Mouse (Mus musculus) erythroblast, embryonic 14.5 days (primary cell): ENCODE results near the gene Rps2. TPM values are rescaled to one million over a fixed set of nuclear protein-coding genes. Genes with fewer than 3 reads are reported as not detected.

ENCODE experiments used
- H3K27me3 ChIP-seq: 2 replicates; pipeline ENCODE4 v1.6.1; 2012; ENCODE audit warnings: inconsistent platforms; ENCODE audit not compliant: control insufficient read depth
- H3K36me3 ChIP-seq: 2 replicates; pipeline ENCODE4 v1.6.1; 2012; ENCODE audit warnings: mild to moderate bottlenecking, inconsistent platforms; ENCODE audit not compliant: control insufficient read depth
- H3K4me1 ChIP-seq: 2 replicates; pipeline ENCODE4 v1.6.1; 2012; ENCODE audit warnings: inconsistent platforms; ENCODE audit not compliant: control insufficient read depth
- H3K4me3 ChIP-seq: replicated peaks from 2 replicates; pipeline ENCODE3; 2012; ENCODE audit warnings: moderate library complexity, mild to moderate bottlenecking, inconsistent platforms
- H3K9me3 ChIP-seq: 2 replicates; pipeline ENCODE4 v1.6.1; 2012; ENCODE audit warnings: low read length, inconsistent platforms, mixed read lengths; ENCODE audit not compliant: control insufficient read depth
- GATA1 ChIP-seq: IDR thresholded peaks from 2 replicates; pipeline ENCODE4 v1.6.1; 2012; ENCODE audit warnings: low read length, inconsistent platforms, mixed read lengths
- TAL1 ChIP-seq: IDR thresholded peaks from 3 replicates; pipeline ENCODE4 v1.6.1; 2012; ENCODE audit warnings: low read length, inconsistent platforms, mixed read lengths
- polyA plus RNA-seq: library from polyadenylated mRNA; stranded (reverse); fragments of >175 nt; gene quantifications from 2 replicates; pipeline ENCODE4 v1.2.3, GENCODE M21; 2012

Rps2 gene
- polyA plus RNA-seq, 1 experiment = 143 TPM

- no peak for TF ChIP-seq TAL1
- peaks cover 82% of the 10 kb centered on the region for H3K27me3 ChIP-seq
- H3K4me3 ChIP-seq = no peak overlapping the region
- H3K9me3 ChIP-seq = peaks cover 8% of the 10 kb centered on the region
- no peaks in the 10 kb centered on the region for H3K36me3 ChIP-seq
- peaks cover 11% of the 10 kb centered on the region for H3K4me1 ChIP-seq
These were observed 33.6 kb downstream of the Rps2 start for GRCm38 (mm10) chr17:24751528-24751927.

GRCm38 (mm10) chr17:24752415-24753394, 34.8 kb downstream of the Rps2 start, which contains the start of gene Hs3st6:
Hs3st6 (plus strand) TSS chr17:24752988.
- Histone ChIP-seq H3K27me3 (peaks cover 82% of the 10 kb centered on the region), H3K36me3 (no peaks in the 10 kb centered on the region), H3K4me3 (no peak within 1 kb of the TSS), H3K4me1 (peaks cover 11% of the 10 kb centered on the region), H3K9me3 (peaks cover 8% of the 10 kb centered on the region)
- no peak for TF ChIP-seq TAL1
- no peak for TF ChIP-seq GATA1

GRCm38 (mm10) chr17:24757394-24757793, 39.5 kb downstream of the Rps2 start:
- Histone ChIP-seq H3K4me3 (no peak overlapping the region), H3K36me3 (no peaks in the 10 kb centered on the region), H3K27me3 (peaks cover 52% of the 10 kb centered on the region), H3K4me1 (peaks cover 9% of the 10 kb centered on the region), H3K9me3 (peaks cover 7% of the 10 kb centered on the region)
- TF ChIP-seq TAL1 (no peak), GATA1 (no peak)

- H3K36me3 ChIP-seq = no peaks in the 10 kb centered on the region
- H3K4me1 ChIP-seq = no peaks in the 10 kb centered on the region; the same call in 1 of the 2 replicates
- H3K9me3 ChIP-seq = no peaks in the 10 kb centered on the region
- H3K27me3 ChIP-seq = peaks cover 28% of the 10 kb centered on the region
- TF ChIP-seq GATA1 (no peak), TAL1 (no peak)
- H3K4me3 ChIP-seq = no peak overlapping the region
These were observed 43.2 kb downstream of the Rps2 start for GRCm38 (mm10) chr17:24761121-24761520.

GRCm38 (mm10) chr17:24765016-24765905, 47.3 kb downstream of the Rps2 start:
- no peaks in the 10 kb centered on the region for H3K36me3 ChIP-seq
- H3K4me3 ChIP-seq = no peak overlapping the region

GRCm38 (mm10) chr17:24766266-24766875, 48.5 kb downstream of the Rps2 start:
- Histone ChIP-seq H3K27me3 (peaks cover 35% of the 10 kb centered on the region), H3K36me3 (no peaks in the 10 kb centered on the region), H3K4me1 (no peaks in the 10 kb centered on the region; the same call in 1 of the 2 replicates), H3K9me3 (no peaks in the 10 kb centered on the region), H3K4me3 (no peak overlapping the region)
- TF ChIP-seq TAL1 (no peak), GATA1 (no peak)

More at GRCm38 (mm10) chr17:24765016-24765905, 47.3 kb downstream of the Rps2 start:
- peaks cover 35% of the 10 kb centered on the region for H3K27me3 ChIP-seq
- H3K9me3 ChIP-seq = no peaks in the 10 kb centered on the region
- H3K4me1 ChIP-seq = no peaks in the 10 kb centered on the region; the same call in 1 of the 2 replicates
- TF ChIP-seq GATA1 = no peak

GRCm38 (mm10) chr17:24769146-24769545, 51.2 kb downstream of the Rps2 start:
- Histone ChIP-seq H3K4me3 (no peak overlapping the region), H3K27me3 (peaks cover 30% of the 10 kb centered on the region), H3K4me1 (no peaks in the 10 kb centered on the region; the same call in 1 of the 2 replicates), H3K9me3 (no peaks in the 10 kb centered on the region), H3K36me3 (no peaks in the 10 kb centered on the region)
- TF ChIP-seq TAL1 (no peak), GATA1 (no peak)

Other genes with a start within 250 kb of the Rps2 start
- 6.2 and 7.3 TPM in 2 replicates for gene E4f1, start 247.8 kb upstream of the Rps2 start, polyA plus RNA-seq
- gene Pgp, start 247.7 kb upstream of the Rps2 start, polyA plus RNA-seq = 13.0 and 15.1 TPM in 2 replicates
- gene Bricd5, start 244.2 kb upstream of the Rps2 start, polyA plus RNA-seq = not detected in 2 replicates
- 1.4 and 1.7 TPM in 2 replicates for gene Mlst8, start 239.0 kb upstream of the Rps2 start, polyA plus RNA-seq
- gene Caskin1, start 229.5 kb upstream of the Rps2 start, polyA plus RNA-seq = not detected in 2 replicates
- 11.3 and 12.7 TPM in 2 replicates for gene Traf7, start 190.2 kb upstream of the Rps2 start, polyA plus RNA-seq
- 0.09 TPM in 1 of 2 replicates, not detected in the other for gene Rab26, start 183.9 kb upstream of the Rps2 start, polyA plus RNA-seq
- 0.14 and 0.21 TPM in 2 replicates for gene Pkd1, start 168.3 kb upstream of the Rps2 start, polyA plus RNA-seq
- gene Tsc2, start 85.5 kb upstream of the Rps2 start, polyA plus RNA-seq = 4.0 and 5.2 TPM in 2 replicates
- 0.04 and 0.23 TPM in 2 replicates for gene Nthl1, start 85.4 kb upstream of the Rps2 start, polyA plus RNA-seq
- gene Slc9a3r2, start 67.8 kb upstream of the Rps2 start, polyA plus RNA-seq = 0.04 and 0.18 TPM in 2 replicates
- gene Npw, start 59.7 kb upstream of the Rps2 start, polyA plus RNA-seq = not detected in 2 replicates
- 7.3 and 7.6 TPM in 2 replicates for gene Zfp598, start 48.4 kb upstream of the Rps2 start, polyA plus RNA-seq
- not detected in 2 replicates for gene Syngr3, start 28.2 kb upstream of the Rps2 start, polyA plus RNA-seq
- gene Gfer, start 22.0 kb upstream of the Rps2 start, polyA plus RNA-seq = 6.4 and 9.0 TPM in 2 replicates
- gene Noxo1, start 21.9 kb upstream of the Rps2 start, polyA plus RNA-seq = 0.02 TPM in 1 of 2 replicates, not detected in the other
- gene Tbl3, start 10.5 kb upstream of the Rps2 start, polyA plus RNA-seq = 1.1 and 1.8 TPM in 2 replicates
- 0.19 TPM in 1 of 2 replicates, not detected in the other for gene Rnf151, start 53 bp upstream of the Rps2 start, polyA plus RNA-seq
- 104 and 106 TPM in 2 replicates for gene Ndufb10, start 6.4 kb downstream of the Rps2 start, polyA plus RNA-seq
- gene Rpl3l, start 9.7 kb downstream of the Rps2 start, polyA plus RNA-seq = not detected in 2 replicates
- gene Msrb1, start 18.5 kb downstream of the Rps2 start, polyA plus RNA-seq = 1.5 and 1.7 TPM in 2 replicates
- not detected in 2 replicates for gene Hs3st6, start 34.9 kb downstream of the Rps2 start, polyA plus RNA-seq
- gene Meiob, start 86.2 kb downstream of the Rps2 start, polyA plus RNA-seq = not detected in 2 replicates
- 26.8 and 33.4 TPM in 2 replicates for gene Hagh, start 122.0 kb downstream of the Rps2 start, polyA plus RNA-seq
- gene Fahd1, start 132.2 kb downstream of the Rps2 start, polyA plus RNA-seq = 2.3 and 2.9 TPM in 2 replicates
- not detected in 2 replicates for gene Igfals, start 147.9 kb downstream of the Rps2 start, polyA plus RNA-seq
- 7.5 and 12.0 TPM in 2 replicates for gene Nubp2, start 168.2 kb downstream of the Rps2 start, polyA plus RNA-seq
- gene Spsb3, start 168.5 kb downstream of the Rps2 start, polyA plus RNA-seq = 9.2 and 10.3 TPM in 2 replicates
- 1.7 and 1.8 TPM in 2 replicates for gene Eme2, start 177.0 kb downstream of the Rps2 start, polyA plus RNA-seq
- 6.4 and 7.5 TPM in 2 replicates for gene Mrps34, start 177.0 kb downstream of the Rps2 start, polyA plus RNA-seq
- gene Nme3, start 178.4 kb downstream of the Rps2 start, polyA plus RNA-seq = 14.9 and 16.7 TPM in 2 replicates
- gene Mapk8ip3, start 218.9 kb downstream of the Rps2 start, polyA plus RNA-seq = 5.7 and 7.2 TPM in 2 replicates
- 0.83 and 1.0 TPM in 2 replicates for gene Jpt2, start 242.6 kb downstream of the Rps2 start, polyA plus RNA-seq